Mouse (Mus musculus): ENCODE measurements at regions not wholly inside any gene's neighbourhood (a gene's known extent, or its start where the extent isn't known, plus 50 kb on each side); places are given as distances from the start of the nearest gene placed in this dataset.

- TF ChIP-seq CTCF (IDR thresholded peaks at IDR 0.05; ENCODE audit: low read depth): no peak
- TF ChIP-seq EP300 (IDR thresholded peaks at IDR 0.05; ENCODE audit: low read depth): no peak
Observed at GRCm38 (mm10) chr8:115448367-115448766, 259.2 kb downstream of the Maf start.

All from liver, postnatal 0 days (tissue).